Mouse (Mus musculus) ovary, adult 2 months (tissue): ENCODE data around the gene Ncor1. TPM values are rescaled to one million over a fixed set of nuclear protein-coding genes. Genes with fewer than 3 reads are reported as not detected.

Experiments used
- polyA plus RNA-seq: library from polyadenylated mRNA; depleted of rRNA; stranded (reverse); fragments of >200 nt; gene quantifications from 2 replicates; pipeline ENCODE4 v1.2.3, GENCODE M21; 2012; rRNA removed

The Ncor1 gene
- 73.9 and 103 TPM in 2 replicates for polyA plus RNA-seq

GRCm38 (mm10) chr11:62458276-62458724, at the start of gene Ncor1, which contains the start of gene Pigl:
Gene Ncor1, minus strand, starts transcription at chr11:62458541.
Gene Pigl, plus strand, starts transcription at chr11:62458460.

GRCm38 (mm10) chr11:62280675-62281600, 177.4 kb downstream of the Ncor1 start, which contains the start of the genes Zswim7 and Ttc19:
Gene Zswim7, minus strand, starts transcription at chr11:62281375.
Gene Ttc19, plus strand, starts transcription at chr11:62281473.

Other genes with a start within 250 kb of the Ncor1 start
- 4.9 and 6.5 TPM in 2 replicates for gene Adora2b, start 209.6 kb downstream of the Ncor1 start, polyA plus RNA-seq
- 15.8 and 20.4 TPM in 2 replicates for gene Zswim7, start 177.2 kb downstream of the Ncor1 start, polyA plus RNA-seq
- gene Ttc19, start 177.1 kb downstream of the Ncor1 start, polyA plus RNA-seq: 29.0 and 30.8 TPM in 2 replicates
- 5.8 and 7.4 TPM in 2 replicates for gene Pigl, start 81 bp downstream of the Ncor1 start, polyA plus RNA-seq
- 73.2 and 94.6 TPM in 2 replicates for gene Cenpv, start 80.7 kb upstream of the Ncor1 start, polyA plus RNA-seq
- gene Ubb, start 92.6 kb upstream of the Ncor1 start, polyA plus RNA-seq: 1,880 and 1,997 TPM in 2 replicates
- 16.8 and 16.9 TPM in 2 replicates for gene Trpv2, start 115.9 kb upstream of the Ncor1 start, polyA plus RNA-seq
- gene Lrrc75a, start 190.0 kb upstream of the Ncor1 start, polyA plus RNA-seq: 56.1 and 58.1 TPM in 2 replicates
- gene Mmgt2, start 190.1 kb upstream of the Ncor1 start, polyA plus RNA-seq: 79.6 and 85.9 TPM in 2 replicates